Mouse (Mus musculus) intestine, postnatal 0 days (tissue): Measurements from ENCODE around the gene Sdccag8. TPM values are rescaled to one million over a fixed set of nuclear protein-coding genes. Genes with fewer than 3 reads are reported as not detected.

Experiments used
- ATAC-seq: fragments of 200-750 bp; cut with Nextera tagmentation; 2 replicates; pipeline ENCODE4 v1.8.0; 2017; ENCODE audit warnings: mild to moderate bottlenecking, moderate TSS enrichment, moderate library complexity
- H3K27ac ChIP-seq: fragments of 300-500 bp; sonication (generic); 2 replicates; pipeline ENCODE4 v1.5.1; 2014; ENCODE audit warnings: mild to moderate bottlenecking, low read depth, low read length, moderate library complexity
- H3K27me3 ChIP-seq: fragments of 300-500 bp; sonication (generic); replicated peaks from 2 replicates; pipeline ENCODE4 v1.6.1; 2014; ENCODE audit warnings: low read length, mixed read lengths; ENCODE audit not compliant: control insufficient read depth, insufficient read depth
- H3K36me3 ChIP-seq: fragments of 300-500 bp; sonication (generic); 2 replicates; pipeline ENCODE4 v1.6.1; 2014; ENCODE audit warnings: mild to moderate bottlenecking, moderate library complexity; ENCODE audit not compliant: control insufficient read depth, insufficient read depth
- H3K4me1 ChIP-seq: fragments of 300-500 bp; sonication (generic); replicated peaks from 2 replicates; pipeline ENCODE4 v1.6.1; 2014; ENCODE audit warnings: antibody characterized with exemption, low read length, mixed read lengths; ENCODE audit not compliant: control insufficient read depth, insufficient read depth
- H3K4me2 ChIP-seq: fragments of 300-500 bp; sonication (generic); replicated peaks from 2 replicates; pipeline ENCODE4 v1.6.1; 2014; ENCODE audit warnings: low read depth, mild to moderate bottlenecking, moderate library complexity
- H3K4me3 ChIP-seq: fragments of 300-500 bp; sonication (generic); 2 replicates; pipeline ENCODE4 v1.5.1; 2014; ENCODE audit warnings: low read depth, low read length
- H3K9ac ChIP-seq: fragments of 300-500 bp; sonication (generic); 2 replicates; pipeline ENCODE4 v1.6.1; 2014; ENCODE audit warnings: mild to moderate bottlenecking, low read depth, low read length
- H3K9me3 ChIP-seq: fragments of 300-500 bp; sonication (generic); 2 replicates; pipeline ENCODE4 v1.6.1; 2016; ENCODE audit warnings: mixed run types; ENCODE audit not compliant: control insufficient read depth
- CTCF ChIP-seq: sonication (generic); IDR thresholded peaks from 2 replicates; pipeline ENCODE4 v1.5.1; 2016; ENCODE audit warnings: low read depth, mild to moderate bottlenecking, control low read depth, antibody characterized with exemption, moderate library complexity
- WGBS: fragments of 180-500 bp; shearing (Covaris S2); extraction: QIAGEN DNeasy Blood & Tissue Kit; methylation state at CpG from one replicate; pipeline ENCODE4 v1.1.7; 2014; 5-methylcytosine and 5-hydroxymethylcytosine counted together
- polyA plus RNA-seq: library from polyadenylated mRNA; unstranded; fragments of >200 nt; fragmentation: Nextera tagmentation; extraction: Ambion mirVana; gene quantifications from 2 replicates; pipeline ENCODE4 v1.2.1, GENCODE M21; 2015

Gene Sdccag8
- polyA plus RNA-seq: 55.1 and 58.8 TPM in 2 replicates

- H3K4me2 ChIP-seq: peak within 1 kb of the TSS; percentile 90
- peaks cover 8% of the 10 kb centered on the region for H3K4me1 ChIP-seq
- TF ChIP-seq CTCF: no peak
- H3K9ac ChIP-seq: peak within 1 kb of the TSS; percentile 77
- H3K9me3 ChIP-seq: no peaks in the 10 kb centered on the region
- H3K27me3 ChIP-seq: no peaks in the 10 kb centered on the region
- peak; percentile 94 for ATAC-seq
- peak within 1 kb of the TSS; percentile 89 for H3K27ac ChIP-seq
- under 1% methylated on average over 25 of the region's 25 CpGs for WGBS
- no peaks in the 10 kb centered on the region for H3K36me3 ChIP-seq
- H3K4me3 ChIP-seq: peak within 1 kb of the TSS; percentile 93
Observed at GRCm38 (mm10) chr1:176814591-176815062, at the start of gene Sdccag8. Gene Sdccag8 (plus strand): TSS chr1:176814660.

- Histone ChIP-seq H3K9ac (no peak overlapping the region), H3K36me3 (peaks cover 4% of the 10 kb centered on the region; the same call in 1 of the 2 replicates), H3K9me3 (no peaks in the 10 kb centered on the region), H3K27me3 (no peaks in the 10 kb centered on the region), H3K4me1 (no peaks in the 10 kb centered on the region), H3K27ac (no peak overlapping the region), H3K4me2 (no peak overlapping the region), H3K4me3 (no peak overlapping the region)
- ATAC-seq: no peak
- no peak for TF ChIP-seq CTCF
- WGBS: 84% methylated on average over 4 of the region's 4 CpGs
Observed at GRCm38 (mm10) chr1:176774533-176774932, 39.9 kb upstream of the Sdccag8 start.

- 90% methylated on average over 7 of the region's 7 CpGs for WGBS
- TF ChIP-seq CTCF: no peak
- no peak for ATAC-seq
- H3K9me3 ChIP-seq: no peaks in the 10 kb centered on the region
- no peaks in the 10 kb centered on the region for H3K27me3 ChIP-seq
- H3K4me1 ChIP-seq: no peaks in the 10 kb centered on the region
- H3K9ac ChIP-seq: no peak overlapping the region
- H3K36me3 ChIP-seq: no peaks in the 10 kb centered on the region
- no peak overlapping the region for H3K4me3 ChIP-seq
- H3K4me2 ChIP-seq: no peak overlapping the region
- no peak overlapping the region for H3K27ac ChIP-seq
Observed at GRCm38 (mm10) chr1:176789326-176789725, 25.1 kb upstream of the Sdccag8 start.

GRCm38 (mm10) chr1:176792175-176792574, 22.3 kb upstream of the Sdccag8 start:
- Histone ChIP-seq H3K4me2 (no peak overlapping the region), H3K27me3 (no peaks in the 10 kb centered on the region), H3K4me1 (no peaks in the 10 kb centered on the region), H3K9ac (no peak overlapping the region), H3K9me3 (no peaks in the 10 kb centered on the region), H3K36me3 (no peaks in the 10 kb centered on the region), H3K27ac (no peak overlapping the region), H3K4me3 (no peak overlapping the region)
- WGBS: 92% methylated on average over 1 of the region's 1 CpGs
- ATAC-seq: no peak
- TF ChIP-seq CTCF: no peak

- Histone ChIP-seq H3K27ac (no peak overlapping the region), H3K4me1 (no peaks in the 10 kb centered on the region), H3K4me3 (no peak overlapping the region), H3K36me3 (no peaks in the 10 kb centered on the region), H3K9ac (no peak overlapping the region), H3K4me2 (no peak overlapping the region), H3K9me3 (no peaks in the 10 kb centered on the region), H3K27me3 (no peaks in the 10 kb centered on the region)
- ATAC-seq: no peak
- TF ChIP-seq CTCF: no peak
Observed at GRCm38 (mm10) chr1:176798673-176799072, 15.8 kb upstream of the Sdccag8 start.

GRCm38 (mm10) chr1:176800728-176801365, 13.6 kb upstream of the Sdccag8 start:
- no peak for ATAC-seq
- H3K4me1 ChIP-seq: no peaks in the 10 kb centered on the region
- no peak for TF ChIP-seq CTCF
- no peaks in the 10 kb centered on the region for H3K36me3 ChIP-seq
- H3K9ac ChIP-seq: no peak overlapping the region
- H3K4me2 ChIP-seq: no peak overlapping the region
- 31% methylated on average over 2 of the region's 2 CpGs for WGBS
- H3K9me3 ChIP-seq: no peaks in the 10 kb centered on the region
- no peaks in the 10 kb centered on the region for H3K27me3 ChIP-seq
- H3K4me3 ChIP-seq: no peak overlapping the region
- H3K27ac ChIP-seq: no peak overlapping the region
